Mouse (Mus musculus) T-cell, adult 2 months (primary cell): ENCODE results near the gene Mgst3.
"Not testable (repeated sequence)": the region's sequence is repeated elsewhere in the genome, so short reads cannot be mapped to it uniquely, and the experiment has no call there.

Experiments
- DNase-seq: peaks from one replicate; pipeline ENCODE4 v3.0.0; 2022; ENCODE audit warnings: low spot score

Mgst3 gene

GRCm38 (mm10) chr1:167360268-167360667 lies 33.4 kb downstream of the Mgst3 start:
- no peak for DNase-seq

GRCm38 (mm10) chr1:167358731-167359130 lies 34.9 kb downstream of the Mgst3 start:
- no peak for DNase-seq

- DNase-seq: no peak
These were observed 36.3 kb downstream of the Mgst3 start for GRCm38 (mm10) chr1:167357387-167357786.

GRCm38 (mm10) chr1:167352403-167352802 lies 41.2 kb downstream of the Mgst3 start:
- no peak for DNase-seq

GRCm38 (mm10) chr1:167350597-167351415 lies 42.8 kb downstream of the Mgst3 start:
- DNase-seq: no peak

GRCm38 (mm10) chr1:167349815-167350596 lies 43.6 kb downstream of the Mgst3 start, which contains the start of gene Aldh9a1:
TSS of gene Aldh9a1 (plus strand) at chr1:167349991.
- peak; percentile 73 for DNase-seq

- DNase-seq: peak; percentile 5
These were observed 44.4 kb downstream of the Mgst3 start for GRCm38 (mm10) chr1:167349206-167349605.

GRCm38 (mm10) chr1:167345994-167346520 lies 47.6 kb downstream of the Mgst3 start:
- not testable (repeated sequence) for DNase-seq

GRCm38 (mm10) chr1:167342831-167343230 lies 50.8 kb downstream of the Mgst3 start:
- no peak for DNase-seq

- DNase-seq: no peak
These were observed 52.6 kb downstream of the Mgst3 start for GRCm38 (mm10) chr1:167340910-167341528.

- no peak for DNase-seq
These were observed 53.4 kb downstream of the Mgst3 start for GRCm38 (mm10) chr1:167340111-167340787.

GRCm38 (mm10) chr1:167339177-167339781 lies 54.4 kb downstream of the Mgst3 start:
- DNase-seq: no peak

- DNase-seq: peak; percentile 79
These were observed 56.1 kb downstream of the Mgst3 start for GRCm38 (mm10) chr1:167337463-167338095.

- no peak for DNase-seq
These were observed 57.2 kb downstream of the Mgst3 start for GRCm38 (mm10) chr1:167336398-167336797.

GRCm38 (mm10) chr1:167331106-167331505 lies 62.5 kb downstream of the Mgst3 start:
- no peak for DNase-seq

GRCm38 (mm10) chr1:167328776-167329175 lies 64.9 kb downstream of the Mgst3 start:
- DNase-seq: no peak
